Mouse (Mus musculus) forebrain, embryonic 11.5 days (tissue): Measurements from ENCODE around the gene Gm49358. TPM values are rescaled to one million over a fixed set of nuclear protein-coding genes. Genes with fewer than 3 reads are reported as not detected.

Experiments used
- ATAC-seq: fragments of 200-750 bp; cut with Nextera tagmentation; replicated peaks from 2 replicates; pipeline ENCODE4 v1.8.0; 2017; ENCODE audit warnings: moderate TSS enrichment; ENCODE audit not compliant: low FRiP score
- DNase-seq: peaks from one replicate; pipeline ENCODE4 v3.0.0-alpha.2; 2017; ENCODE audit warnings: low spot score
- H3K27ac ChIP-seq: fragments of 300-500 bp; sonication (generic); 2 replicates; pipeline ENCODE4 v1.5.1; 2014; ENCODE audit warnings: low read depth, low read length
- H3K27me3 ChIP-seq: fragments of 300-500 bp; sonication (generic); 2 replicates; pipeline ENCODE4 v1.6.1; 2014; ENCODE audit warnings: mild to moderate bottlenecking, low read length, mixed read lengths; ENCODE audit not compliant: control insufficient read depth, insufficient read depth
- H3K36me3 ChIP-seq: fragments of 300-500 bp; sonication (generic); 2 replicates; pipeline ENCODE4 v1.6.1; 2014; ENCODE audit warnings: mild to moderate bottlenecking, low read length, moderate library complexity, mixed read lengths; ENCODE audit not compliant: control insufficient read depth, insufficient read depth
- H3K4me1 ChIP-seq: fragments of 300-500 bp; sonication (generic); replicated peaks from 2 replicates; pipeline ENCODE4 v1.6.1; 2014; ENCODE audit warnings: low read length, mixed read lengths; ENCODE audit not compliant: control insufficient read depth, insufficient read depth
- H3K4me2 ChIP-seq: fragments of 300-500 bp; sonication (generic); 2 replicates; pipeline ENCODE4 v1.6.1; 2014; ENCODE audit warnings: low read depth, mild to moderate bottlenecking, low read length, moderate library complexity, mixed read lengths; ENCODE audit not compliant: severe bottlenecking
- H3K4me3 ChIP-seq: fragments of 300-500 bp; sonication (generic); 2 replicates; pipeline ENCODE4 v1.5.1; 2014; ENCODE audit warnings: low read depth, low read length
- H3K9ac ChIP-seq: fragments of 300-500 bp; sonication (generic); 2 replicates; pipeline ENCODE4 v1.6.1; 2014; ENCODE audit warnings: low read length
- H3K9me3 ChIP-seq: fragments of 300-500 bp; sonication (generic); 2 replicates; pipeline ENCODE4 v1.6.1; 2016; ENCODE audit warnings: low read length, mixed read lengths; ENCODE audit not compliant: control insufficient read depth
- WGBS: fragments of 180-500 bp; shearing (Covaris S2); extraction: QIAGEN DNeasy Blood & Tissue Kit; methylation state at CpG from one replicate; pipeline ENCODE4 v1.1.7; 2014; 5-methylcytosine and 5-hydroxymethylcytosine counted together
- polyA plus RNA-seq: library from polyadenylated mRNA; unstranded; fragments of >200 nt; fragmentation: Nextera tagmentation; extraction: Ambion mirVana; gene quantifications from 2 replicates; pipeline ENCODE4 v1.2.1, GENCODE M21; 2014

Gm49358 gene
- polyA plus RNA-seq, 1 experiment from 2014 or later = not detected

GRCm38 (mm10) chr10:86878721-86879120 lies 114.9 kb downstream of the Gm49358 start:
- 95% methylated on average over 7 of the region's 7 CpGs for WGBS
- DNase-seq (no peak), ATAC-seq (no peak)
- Histone ChIP-seq H3K9me3 (no peaks in the 10 kb centered on the region), H3K4me1 (no peaks in the 10 kb centered on the region), H3K36me3 (no peaks in the 10 kb centered on the region), H3K4me3 (no peak overlapping the region), H3K27me3 (no peaks in the 10 kb centered on the region), H3K9ac (no peak overlapping the region), H3K4me2 (no peak overlapping the region), H3K27ac (no peak overlapping the region)

- Histone ChIP-seq H3K36me3 (no peaks in the 10 kb centered on the region), H3K4me2 (no peak overlapping the region), H3K4me3 (no peak overlapping the region), H3K9ac (no peak overlapping the region), H3K4me1 (no peaks in the 10 kb centered on the region), H3K27ac (no peak overlapping the region), H3K9me3 (no peaks in the 10 kb centered on the region), H3K27me3 (no peaks in the 10 kb centered on the region)
- WGBS = 64% methylated on average over 5 of the region's 5 CpGs
- DNase-seq (peak; percentile 42), ATAC-seq (no peak)
These were observed 116.5 kb downstream of the Gm49358 start for GRCm38 (mm10) chr10:86880071-86880806.

DNA sequence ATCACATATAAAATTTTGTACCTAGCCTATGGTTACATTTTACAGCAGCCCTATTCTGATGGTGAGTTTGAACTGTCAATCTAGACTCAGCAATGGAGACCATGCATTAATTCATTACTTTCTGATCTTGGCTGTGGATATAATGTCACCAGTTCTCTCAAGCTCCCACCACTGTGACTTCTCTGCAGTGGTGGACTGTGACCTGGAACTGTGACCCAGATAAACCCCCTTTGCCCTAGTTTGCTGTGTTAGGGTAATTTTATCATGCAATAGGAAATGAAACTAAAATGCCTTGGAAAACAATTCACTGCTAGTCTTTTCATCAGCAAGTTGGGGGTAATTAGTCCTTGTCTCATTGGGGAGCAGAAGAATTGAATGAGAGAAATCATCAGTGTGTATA lies 117.7 kb downstream of the Gm49358 start:
- H3K9me3 ChIP-seq = no peaks in the 10 kb centered on the region
- H3K9ac ChIP-seq = no peak overlapping the region
- H3K27me3 ChIP-seq = no peaks in the 10 kb centered on the region
- H3K4me3 ChIP-seq = no peak overlapping the region
- H3K27ac ChIP-seq = no peak overlapping the region
- H3K4me1 ChIP-seq = no peaks in the 10 kb centered on the region
- DNase-seq = peak; percentile 2
- H3K36me3 ChIP-seq = no peaks in the 10 kb centered on the region
- H3K4me2 ChIP-seq = no peak overlapping the region
- ATAC-seq = no peak

Other genes with a start within 250 kb of the Gm49358 start
- 429 and 475 TPM in 2 replicates for gene Hsp90b1, start 58.5 kb upstream of the Gm49358 start, polyA plus RNA-seq
- 2.5 and 3.6 TPM in 2 replicates for gene Ttc41, start 58.2 kb upstream of the Gm49358 start, polyA plus RNA-seq
- gene Nt5dc3, start 15.0 kb downstream of the Gm49358 start, polyA plus RNA-seq = 1.5 and 1.8 TPM in 2 replicates
- gene Stab2, start 244.1 kb downstream of the Gm49358 start, polyA plus RNA-seq = 0.27 TPM in 1 of 2 replicates, not detected in the other